Mouse (Mus musculus) E14TG2a.4 (cell line): ENCODE results near the gene Agmo.

Experiments
- CTCF ChIP-seq: conservative IDR thresholded peaks from 2 replicates; pipeline ENCODE4 v1.5.1; 2014; ENCODE audit warnings: low read length
- POU5F1 ChIP-seq: IDR thresholded peaks from 2 replicates; pipeline ENCODE4 v1.6.1; 2014; ENCODE audit warnings: low read length, borderline replicate concordance

DNA sequence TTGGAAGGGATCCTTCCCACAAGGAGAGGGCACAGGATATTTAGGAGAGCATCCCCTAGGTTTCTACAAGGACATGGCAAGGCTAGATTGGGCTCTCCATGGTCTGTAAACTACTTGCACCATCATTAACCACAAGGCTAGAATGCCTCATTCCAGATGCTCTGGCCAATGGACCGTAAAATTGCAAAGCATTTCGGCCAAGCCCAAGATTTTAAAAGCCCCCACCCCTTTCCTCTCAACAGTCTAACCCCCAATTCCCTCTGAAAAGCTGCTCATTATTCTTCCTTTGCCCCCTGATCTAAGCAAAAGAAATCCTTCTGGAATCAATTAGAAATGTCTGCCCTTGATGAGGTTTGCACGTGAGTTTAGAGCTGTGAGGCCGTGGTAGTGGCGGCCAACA is 185.3 kb downstream of the Agmo start:
- no peak for TF ChIP-seq CTCF
- no peak for TF ChIP-seq POU5F1
